Mouse (Mus musculus): Measurements from ENCODE around the gene Zfp367.

- TF ChIP-seq POLR2A (IDR thresholded peaks at IDR 0.05; ENCODE audit: low read depth, low read length) (no peak), CTCF (IDR thresholded peaks at IDR 0.05; ENCODE audit: borderline replicate concordance, insufficient read depth, low read length) (no peak)
These were observed 62.0 kb downstream of the Zfp367 start for GRCm38 (mm10) chr13:64091006-64091405.
